Mouse (Mus musculus): ENCODE data around the gene Peak1.

GRCm38 (mm10) chr9:56177354-56177753 lies 240.5 kb downstream of the Peak1 start:
- TF ChIP-seq CTCF (IDR thresholded peaks at IDR 0.05; ENCODE audit: low read depth, low read length) (no peak), POLR2A (IDR thresholded peaks at IDR 0.05; ENCODE audit: borderline replicate concordance, low read depth, low read length) (no peak)

Measured in bone marrow macrophage, adult 2 months (primary cell).